Mouse (Mus musculus): ENCODE results near the gene Eci1. TPM values are rescaled to one million over a fixed set of nuclear protein-coding genes. Genes with fewer than 3 reads are reported as not detected.
"Not testable (repeated sequence)": the region's sequence is repeated elsewhere in the genome, so short reads cannot be mapped to it uniquely, and the experiment has no call there.

Eci1 gene
- polyA plus RNA-seq, 1 experiment: 46.4 TPM

GRCm38 (mm10) chr17:24454218-24454755 is 27.8 kb downstream of the Eci1 start:
- Histone ChIP-seq H3K36me3 (ENCODE audit: control insufficient read depth, insufficient read depth, low read length, poor library complexity, severe bottlenecking) (no peaks in the 10 kb centered on the region; the same call in 1 of the 2 replicates), H3K27me3 (ENCODE audit: control insufficient read depth, insufficient read depth, low read length, poor library complexity, severe bottlenecking) (no peaks in the 10 kb centered on the region), H3K27ac (ENCODE audit: insufficient read depth, low read length) (no peak overlapping the region), H3K9ac (ENCODE audit: low read depth, poor library complexity, severe bottlenecking) (0 out of 2 replicates have a peak overlapping the region, but pooled peaks have one; percentile 18), H3K9me3 (replicated peaks; ENCODE audit: control insufficient read depth, insufficient read depth, low read length, poor library complexity, severe bottlenecking) (no peaks in the 10 kb centered on the region), H3K4me3 (ENCODE audit: low read depth, low read length) (peak overlapping the region; percentile 90), H3K4me1 (ENCODE audit: control insufficient read depth, insufficient read depth, low read length) (no peaks in the 10 kb centered on the region)
- TF ChIP-seq POLR2A (IDR thresholded peaks at IDR 0.05; ENCODE audit: insufficient read depth, low read length) (no peak), CTCF (IDR thresholded peaks at IDR 0.05; ENCODE audit: low read depth, low read length) (no peak), EP300 (IDR thresholded peaks at IDR 0.05; ENCODE audit: insufficient read depth, low read depth, low read length) (no peak)

- Histone ChIP-seq H3K4me3 (ENCODE audit: low read depth, low read length) (peak overlapping the region; percentile 90), H3K27ac (ENCODE audit: insufficient read depth, low read length) (peak overlapping the region; percentile 21; the same call in 1 of the 2 replicates), H3K4me1 (ENCODE audit: control insufficient read depth, insufficient read depth, low read length) (no peaks in the 10 kb centered on the region), H3K27me3 (ENCODE audit: control insufficient read depth, insufficient read depth, low read length, poor library complexity, severe bottlenecking) (no peaks in the 10 kb centered on the region), H3K9ac (ENCODE audit: low read depth, poor library complexity, severe bottlenecking) (peak overlapping the region; percentile 75), H3K9me3 (replicated peaks; ENCODE audit: control insufficient read depth, insufficient read depth, low read length, poor library complexity, severe bottlenecking) (no peaks in the 10 kb centered on the region), H3K36me3 (ENCODE audit: control insufficient read depth, insufficient read depth, low read length, poor library complexity, severe bottlenecking) (no peaks in the 10 kb centered on the region; the same call in 1 of the 2 replicates)
- TF ChIP-seq CTCF (IDR thresholded peaks at IDR 0.05; ENCODE audit: low read depth, low read length) (no peak), EP300 (IDR thresholded peaks at IDR 0.05; ENCODE audit: insufficient read depth, low read depth, low read length) (0 out of 2 replicates have a peak, but pooled peaks have one; percentile 16), POLR2A (IDR thresholded peaks at IDR 0.05; ENCODE audit: insufficient read depth, low read length) (peak; percentile 31)
Observed at GRCm38 (mm10) chr17:24454756-24455522, 28.5 kb downstream of the Eci1 start.

GRCm38 (mm10) chr17:24455523-24456206 is 29.2 kb downstream of the Eci1 start:
- Histone ChIP-seq H3K4me3 (ENCODE audit: low read depth, low read length) (peak overlapping the region; percentile 33), H3K27ac (ENCODE audit: insufficient read depth, low read length) (peak overlapping the region; percentile 72), H3K9ac (ENCODE audit: low read depth, poor library complexity, severe bottlenecking) (peak overlapping the region; percentile 59; the same call in 1 of the 2 replicates)
- H3K4me1 ChIP-seq (ENCODE audit: control insufficient read depth, insufficient read depth, low read length); H3K36me3 ChIP-seq (ENCODE audit: control insufficient read depth, insufficient read depth, low read length, poor library complexity, severe bottlenecking); H3K27me3 ChIP-seq (ENCODE audit: control insufficient read depth, insufficient read depth, low read length, poor library complexity, severe bottlenecking); H3K9me3 ChIP-seq (replicated peaks; ENCODE audit: control insufficient read depth, insufficient read depth, low read length, poor library complexity, severe bottlenecking): not testable (repeated sequence)

- H3K36me3 ChIP-seq (ENCODE audit: control insufficient read depth, insufficient read depth, low read length, poor library complexity, severe bottlenecking): peaks cover 5% of the 10 kb centered on the region; the same call in 1 of the 2 replicates
- H3K9ac ChIP-seq (ENCODE audit: low read depth, poor library complexity, severe bottlenecking): no peak overlapping the region
- TF ChIP-seq POLR2A (IDR thresholded peaks at IDR 0.05; ENCODE audit: insufficient read depth, low read length) (no peak), CTCF (IDR thresholded peaks at IDR 0.05; ENCODE audit: low read depth, low read length) (no peak), EP300 (IDR thresholded peaks at IDR 0.05; ENCODE audit: insufficient read depth, low read depth, low read length) (no peak)
- no peaks in the 10 kb centered on the region for H3K9me3 ChIP-seq (replicated peaks; ENCODE audit: control insufficient read depth, insufficient read depth, low read length, poor library complexity, severe bottlenecking)
- no peak overlapping the region for H3K27ac ChIP-seq (ENCODE audit: insufficient read depth, low read length)
- no peak overlapping the region for H3K4me3 ChIP-seq (ENCODE audit: low read depth, low read length)
- no peaks in the 10 kb centered on the region for H3K27me3 ChIP-seq (ENCODE audit: control insufficient read depth, insufficient read depth, low read length, poor library complexity, severe bottlenecking)
- H3K4me1 ChIP-seq (ENCODE audit: control insufficient read depth, insufficient read depth, low read length): no peaks in the 10 kb centered on the region
Observed at GRCm38 (mm10) chr17:24461580-24461979, 35.1 kb downstream of the Eci1 start.

- Histone ChIP-seq H3K27me3 (ENCODE audit: control insufficient read depth, insufficient read depth, low read length, poor library complexity, severe bottlenecking) (no peaks in the 10 kb centered on the region), H3K9ac (ENCODE audit: low read depth, poor library complexity, severe bottlenecking) (0 out of 2 replicates have a peak overlapping the region, but pooled peaks have one; percentile 14), H3K36me3 (ENCODE audit: control insufficient read depth, insufficient read depth, low read length, poor library complexity, severe bottlenecking) (peaks cover 5% of the 10 kb centered on the region; the same call in 1 of the 2 replicates), H3K9me3 (replicated peaks; ENCODE audit: control insufficient read depth, insufficient read depth, low read length, poor library complexity, severe bottlenecking) (no peaks in the 10 kb centered on the region), H3K27ac (ENCODE audit: insufficient read depth, low read length) (no peak overlapping the region), H3K4me1 (ENCODE audit: control insufficient read depth, insufficient read depth, low read length) (no peaks in the 10 kb centered on the region), H3K4me3 (ENCODE audit: low read depth, low read length) (no peak overlapping the region)
- no peak for TF ChIP-seq EP300 (IDR thresholded peaks at IDR 0.05; ENCODE audit: insufficient read depth, low read depth, low read length)
- TF ChIP-seq CTCF (IDR thresholded peaks at IDR 0.05; ENCODE audit: low read depth, low read length): no peak
- TF ChIP-seq POLR2A (IDR thresholded peaks at IDR 0.05; ENCODE audit: insufficient read depth, low read length): no peak
Observed at GRCm38 (mm10) chr17:24462932-24463331, 36.5 kb downstream of the Eci1 start.
